Mouse (Mus musculus) cerebellum, postnatal 25 days (tissue): ENCODE measurements around the gene Art3.
"Not testable (repeated sequence)": the region's sequence is repeated elsewhere in the genome, so short reads cannot be mapped to it uniquely, and the experiment has no call there.

Experiments
- DNase-seq, 2 experiments: peaks; one replicate each; pipeline ENCODE4 v3.0.0; 2021; ENCODE audit warnings: mixed read lengths in 2 of 2

Gene Art3

GRCm38 (mm10) chr5:92340606-92341005 is 9.0 kb downstream of the Art3 start:
- no peak for DNase-seq

GRCm38 (mm10) chr5:92345006-92345405 is 13.4 kb downstream of the Art3 start:
- DNase-seq = no peak

DNA sequence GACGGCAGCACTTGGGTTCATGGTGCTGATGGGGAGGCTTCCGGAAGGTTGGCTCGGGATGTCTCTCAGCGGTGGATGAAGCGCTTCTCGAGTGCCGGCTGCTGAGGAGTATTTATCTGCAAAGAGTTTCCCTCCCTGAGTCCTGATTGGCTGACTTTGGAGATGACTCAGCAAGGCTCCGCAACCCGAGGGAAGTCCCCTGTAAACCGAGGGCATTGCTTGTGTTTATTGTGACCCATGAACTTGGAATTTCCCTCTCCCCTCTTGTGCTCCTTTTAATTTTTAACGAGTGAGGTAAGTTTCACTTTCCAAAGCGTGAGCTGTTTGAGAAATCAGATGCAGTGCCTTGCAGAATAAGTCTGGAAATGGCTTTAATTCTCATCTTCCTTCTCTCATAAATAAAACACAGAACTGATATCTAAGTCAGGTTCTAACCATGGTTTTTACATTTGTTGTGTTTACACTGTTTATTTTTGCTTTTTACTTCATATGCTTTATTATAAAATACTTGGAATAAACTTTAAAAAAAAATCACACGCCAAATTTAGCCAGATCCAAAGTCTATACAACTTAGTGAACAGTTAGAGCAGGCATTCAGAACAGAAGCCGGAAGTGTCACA is 17.3 kb downstream of the Art3 start, which contains the start of gene Cxcl10:
Gene Cxcl10, minus strand, starts transcription at position 96 of the 620 bp plus-strand sequence.
- peak in 1 of 2 experiments; percentile 45 for DNase-seq

DNA sequence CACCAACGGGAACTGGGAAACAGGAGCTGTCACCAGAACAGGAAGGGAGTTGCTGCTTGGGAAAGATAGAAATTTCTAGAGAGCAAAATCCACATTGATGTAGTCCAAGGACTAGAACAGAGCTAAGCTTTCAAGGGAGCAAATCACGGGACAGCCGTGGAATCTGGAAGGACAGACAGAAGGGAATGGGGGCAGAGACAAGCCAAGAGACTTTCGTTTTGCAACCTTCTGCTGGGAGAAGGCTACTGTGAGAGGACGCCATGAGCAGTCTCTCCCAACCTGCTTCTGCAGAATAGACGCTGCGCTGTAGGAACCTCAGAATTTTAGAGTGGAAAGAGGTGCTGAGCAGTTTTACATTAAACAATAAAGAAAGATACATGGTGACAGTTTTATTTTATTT is 18.1 kb downstream of the Art3 start:
- no peak for DNase-seq

DNA sequence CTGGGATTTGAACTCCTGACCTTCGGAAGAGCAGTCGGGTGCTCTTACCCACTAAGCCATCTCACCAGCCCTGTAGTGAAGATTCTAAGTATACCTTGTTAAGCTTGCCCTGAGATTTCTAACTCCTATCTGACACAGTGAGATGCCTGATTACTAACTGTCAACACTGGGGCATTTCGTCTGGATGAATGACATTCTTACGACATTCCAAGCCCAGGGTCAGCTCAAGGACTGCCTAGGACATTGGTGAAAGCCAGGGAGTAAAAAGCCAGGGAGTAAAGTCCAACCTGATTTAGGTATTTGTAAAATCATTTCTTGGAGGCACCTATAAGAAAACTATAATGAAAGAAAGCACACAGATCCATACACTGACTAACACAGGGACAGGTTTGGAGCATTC is 21.1 kb downstream of the Art3 start:
- DNase-seq = not testable (repeated sequence)

DNA sequence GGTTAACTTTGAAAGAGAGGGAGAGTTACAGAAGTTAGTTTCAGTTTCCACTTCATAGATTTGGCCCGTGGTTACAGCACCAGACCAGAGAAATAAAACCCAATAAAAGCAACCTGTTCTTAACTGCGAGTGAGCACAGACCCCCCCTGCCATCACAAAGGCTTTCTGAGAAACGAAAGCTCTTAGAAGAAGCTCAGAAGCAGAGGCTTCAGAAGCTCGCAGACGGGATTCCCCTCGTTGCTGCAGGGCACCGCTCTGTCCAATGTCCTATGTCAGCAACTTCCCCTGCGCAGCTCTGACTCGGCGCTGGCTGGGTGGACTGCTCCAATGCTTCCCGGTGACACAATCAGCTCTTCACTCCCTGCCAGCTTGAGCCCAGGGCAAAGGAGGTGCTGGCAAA is 21.9 kb downstream of the Art3 start:
- DNase-seq = peak in 1 of 2 experiments; percentile 46

DNA sequence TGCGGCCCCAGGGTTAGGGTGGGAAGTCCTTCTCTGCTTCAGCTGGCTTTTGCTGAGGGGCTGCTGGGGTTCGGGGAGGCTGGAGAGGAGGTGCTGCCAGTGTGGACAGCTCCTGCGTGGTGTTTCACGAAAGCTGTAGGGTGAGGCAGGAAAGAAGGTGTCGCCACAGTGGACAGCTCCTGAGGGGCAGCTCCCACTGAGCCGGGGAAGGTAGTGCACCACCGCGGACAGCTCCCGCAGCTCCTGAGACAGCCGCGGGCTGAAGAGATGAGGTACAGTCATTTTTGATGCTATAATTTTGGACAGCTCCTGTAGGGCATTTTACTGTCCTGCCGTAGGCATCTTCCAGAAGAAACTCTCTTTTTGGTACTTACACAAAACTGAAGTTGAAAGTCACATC is 26.4 kb downstream of the Art3 start:
- no peak for DNase-seq

GRCm38 (mm10) chr5:92358767-92359455 is 27.3 kb downstream of the Art3 start:
- no peak for DNase-seq

- DNase-seq = no peak
Observed at GRCm38 (mm10) chr5:92363179-92363578, 31.6 kb downstream of the Art3 start.

DNA sequence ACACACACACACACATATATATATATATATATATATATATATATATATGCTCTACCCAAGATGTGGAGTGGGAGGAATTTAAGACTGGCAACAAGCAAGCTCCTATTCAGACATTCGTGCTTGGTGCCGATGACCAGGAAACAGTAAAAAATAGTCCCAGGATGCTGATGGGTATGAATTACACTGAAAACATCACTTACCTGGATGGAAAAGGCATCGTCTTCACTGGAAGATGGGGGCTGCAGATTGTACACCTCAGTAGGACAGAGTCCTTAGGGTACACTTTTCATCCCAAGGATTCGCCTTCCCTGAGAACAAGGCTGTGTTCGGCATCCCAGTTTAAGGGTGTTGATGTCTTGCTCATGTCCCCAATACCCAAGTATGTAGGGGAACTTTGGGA is 32.4 kb downstream of the Art3 start:
- DNase-seq = no peak

DNA sequence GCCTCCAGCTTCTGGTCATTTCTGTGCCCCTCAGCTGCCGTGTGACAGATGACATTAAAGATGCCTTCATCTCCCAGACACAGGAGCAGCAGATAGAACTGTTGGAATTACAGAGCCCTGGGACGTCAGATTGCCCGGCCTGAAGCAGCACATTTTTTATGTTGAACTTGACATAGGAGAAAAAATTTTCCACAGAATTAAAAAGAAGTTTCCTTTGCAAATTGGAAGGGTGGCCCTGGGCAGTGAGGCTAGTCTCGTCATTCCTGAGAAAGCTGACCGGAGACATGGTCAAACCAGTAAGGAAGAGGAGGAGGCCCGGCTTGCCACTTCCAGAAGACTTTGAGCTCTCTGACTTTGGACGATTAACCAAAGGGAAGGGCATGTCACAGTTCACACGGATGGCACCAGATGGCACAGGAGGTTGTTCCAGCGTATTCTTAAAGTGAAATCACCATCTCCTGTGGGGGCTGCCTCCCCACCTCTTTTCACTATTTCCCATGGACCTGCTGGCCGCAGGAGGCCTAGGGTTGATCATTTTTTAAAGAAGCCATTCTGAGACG is 33.6 kb downstream of the Art3 start:
- DNase-seq = peak; percentile 53 to 65

DNA sequence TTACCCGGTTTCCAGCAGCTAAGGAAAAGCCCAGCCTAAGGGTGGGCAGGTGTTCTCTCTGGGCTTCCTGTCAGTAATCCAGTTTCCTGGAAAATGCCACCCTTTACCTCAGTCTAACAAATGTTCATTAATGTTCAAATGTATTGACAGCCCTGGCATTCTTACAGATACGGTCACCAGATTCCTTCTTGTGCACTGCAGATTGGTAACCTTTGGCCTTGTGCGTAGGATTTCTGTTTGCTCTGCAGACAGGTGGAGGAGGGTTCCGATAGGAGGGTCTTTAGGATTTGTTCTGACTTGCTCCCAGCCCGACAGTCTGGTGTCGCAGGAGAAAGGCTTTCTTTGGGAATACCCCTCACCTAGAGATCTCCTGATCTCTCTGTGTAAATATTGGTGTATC is 34.9 kb downstream of the Art3 start:
- no peak for DNase-seq

DNA sequence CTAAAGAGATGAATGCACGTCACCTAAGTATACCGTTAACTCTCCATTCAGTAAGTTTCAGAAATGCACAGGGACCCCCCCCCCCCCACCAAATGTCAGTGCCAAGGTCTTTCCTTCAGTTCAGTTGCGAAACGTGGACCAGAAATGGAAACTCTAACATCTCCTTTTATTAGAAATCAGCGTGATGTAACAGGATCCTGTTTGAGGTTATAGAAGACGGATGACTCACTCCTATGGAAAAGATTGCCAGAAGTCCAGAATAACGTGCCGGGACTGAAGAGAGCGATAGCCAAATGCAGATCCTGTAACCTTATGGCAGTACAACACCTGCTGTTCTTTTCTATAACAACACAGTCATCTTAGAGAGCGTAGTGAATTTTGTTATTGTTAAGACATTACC is 36.8 kb downstream of the Art3 start:
- peak; percentile 42 to 62 for DNase-seq

DNA sequence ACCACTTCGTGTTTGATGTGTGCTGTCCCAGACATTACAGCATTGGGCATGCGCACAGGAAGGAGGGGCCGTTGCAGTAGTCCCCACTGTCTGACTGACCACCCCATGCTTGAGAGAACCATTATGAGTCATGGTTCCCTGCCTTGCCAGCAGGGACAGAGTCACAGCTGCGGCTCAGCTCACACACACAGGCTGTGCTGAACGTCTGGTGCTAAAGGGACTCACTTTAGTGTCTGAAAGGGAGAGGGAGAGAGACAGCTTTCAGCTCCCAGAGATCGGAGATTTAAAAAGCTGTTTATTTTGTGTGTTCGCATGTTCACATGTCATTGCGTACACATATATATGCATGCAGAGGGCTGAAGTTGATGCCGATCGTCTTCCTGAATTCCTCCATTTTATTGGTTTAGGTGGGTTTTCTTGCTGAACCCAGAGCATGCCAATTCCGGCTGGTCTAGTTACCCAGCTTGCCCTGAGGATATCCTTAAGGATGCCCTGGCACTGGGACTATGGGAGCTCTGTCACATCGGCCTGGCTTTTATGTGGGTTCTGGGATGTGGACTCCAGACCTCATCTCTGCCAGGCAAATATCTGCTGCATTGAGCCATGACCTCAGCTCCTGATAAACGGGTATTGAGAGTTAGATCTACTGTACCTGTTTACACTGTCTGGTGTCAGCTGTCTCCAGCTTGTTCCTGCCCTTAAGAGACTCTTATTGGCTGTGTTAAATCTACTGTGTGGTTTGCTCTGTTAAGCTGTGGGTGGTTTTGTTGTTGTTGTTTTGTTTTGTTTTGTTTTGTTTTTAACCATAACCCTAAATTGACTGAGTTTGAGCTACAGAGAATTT is 37.7 kb downstream of the Art3 start:
- DNase-seq = peak; percentile 72 to 84

GRCm38 (mm10) chr5:92370392-92370791 is 38.8 kb downstream of the Art3 start:
- no peak for DNase-seq

GRCm38 (mm10) chr5:92370891-92371290 is 39.3 kb downstream of the Art3 start:
- DNase-seq = no peak

DNA sequence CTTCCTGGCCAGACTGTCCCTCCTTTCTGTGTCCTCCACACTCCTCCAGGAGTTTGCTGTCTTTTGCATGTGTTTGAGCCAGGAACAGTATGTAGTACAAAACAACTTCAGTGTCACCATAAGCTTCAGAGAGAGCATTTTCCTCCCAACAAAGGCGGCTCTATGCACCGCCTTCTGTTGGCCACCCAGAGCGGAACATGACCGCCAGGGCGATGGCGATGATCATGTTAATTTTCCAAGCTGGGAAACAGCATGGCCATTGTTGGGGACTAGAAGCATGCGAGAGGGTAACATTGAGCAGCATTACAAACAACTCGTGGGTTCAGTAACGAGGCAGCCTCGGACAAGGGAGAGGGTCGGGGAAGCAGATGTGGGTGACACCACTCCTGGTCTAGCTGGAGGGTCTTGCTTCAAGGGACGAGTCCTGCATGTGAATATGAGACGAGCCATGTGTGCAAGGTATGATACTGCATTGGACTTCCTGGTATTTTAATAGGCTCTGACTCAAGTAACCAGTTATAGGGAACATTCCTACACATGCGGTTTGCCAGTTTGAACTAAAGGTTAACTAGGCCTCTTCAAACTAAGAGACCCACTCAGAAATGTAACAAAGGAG is 39.8 kb downstream of the Art3 start:
- no peak for DNase-seq

DNA sequence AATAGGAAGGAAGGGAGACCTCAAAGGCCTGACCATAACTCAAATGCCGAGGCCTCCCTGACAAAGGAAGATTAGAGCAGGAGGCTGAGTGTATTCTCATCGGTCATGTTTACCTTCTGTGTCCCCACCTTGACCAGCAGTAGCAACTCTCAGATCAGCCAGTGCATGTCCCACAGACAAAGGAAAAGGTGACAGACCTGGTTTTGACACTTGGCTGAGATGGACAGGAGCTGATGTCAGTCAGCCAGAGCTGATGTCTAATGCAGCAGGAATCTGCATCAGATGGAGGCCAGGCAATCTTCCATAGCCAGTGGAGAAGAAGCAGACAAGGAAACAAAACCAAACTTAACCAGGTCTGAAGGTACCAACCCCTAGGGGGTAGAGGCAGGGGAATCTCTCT is 41.0 kb downstream of the Art3 start:
- DNase-seq = no peak

GRCm38 (mm10) chr5:92374721-92375142 is 43.1 kb downstream of the Art3 start:
- peak; percentile 49 to 63 for DNase-seq

GRCm38 (mm10) chr5:92375368-92375767 is 43.7 kb downstream of the Art3 start:
- no peak for DNase-seq

GRCm38 (mm10) chr5:92376795-92377405 is 45.3 kb downstream of the Art3 start:
- DNase-seq = no peak
